Mouse (Mus musculus) forebrain, embryonic 10.5 days (tissue): ENCODE measurements around the gene Ttc7b. TPM values are rescaled to one million over a fixed set of nuclear protein-coding genes. Genes with fewer than 3 reads are reported as not detected.

Experiments
- DNase-seq: peaks from one replicate; pipeline ENCODE4 v3.0.0-alpha.2; 2017; ENCODE audit warnings: low spot score; ENCODE audit errors: extremely low spot score
- H3K27ac ChIP-seq: fragments of 300-500 bp; sonication (generic); 2 replicates; pipeline ENCODE4 v1.5.1; 2016; ENCODE audit warnings: mild to moderate bottlenecking
- H3K27me3 ChIP-seq: fragments of 300-500 bp; sonication (generic); 2 replicates; pipeline ENCODE4 v1.6.1; 2016; ENCODE audit warnings: mild to moderate bottlenecking; ENCODE audit not compliant: poor library complexity, severe bottlenecking
- H3K36me3 ChIP-seq: fragments of 300-500 bp; sonication (generic); replicated peaks from 2 replicates; pipeline ENCODE4 v1.6.1; 2016; ENCODE audit warnings: mild to moderate bottlenecking, moderate library complexity
- H3K4me1 ChIP-seq: fragments of 300-500 bp; sonication (generic); 2 replicates; pipeline ENCODE4 v1.6.1; 2016
- H3K4me3 ChIP-seq: fragments of 300-500 bp; sonication (generic); 2 replicates; pipeline ENCODE4 v1.5.1; 2016; ENCODE audit warnings: mild to moderate bottlenecking, moderate library complexity
- H3K9me3 ChIP-seq: fragments of 300-500 bp; sonication (generic); 2 replicates; pipeline ENCODE4 v1.6.1; 2016; ENCODE audit warnings: mild to moderate bottlenecking, moderate library complexity
- WGBS: fragments of 180-500 bp; shearing (Covaris S2); methylation state at CpG from one replicate; pipeline ENCODE4 v1.1.7; 2016; 5-methylcytosine and 5-hydroxymethylcytosine counted together
- polyA plus RNA-seq: library from polyadenylated mRNA; unstranded; fragments of >200 nt; fragmentation: Nextera tagmentation; extraction: Ambion mirVana; gene quantifications from 2 replicates; pipeline ENCODE4 v1.2.1, GENCODE M21; 2016

The Ttc7b gene
- polyA plus RNA-seq, 1 experiment from 2014 or later: 5.5 TPM

DNA sequence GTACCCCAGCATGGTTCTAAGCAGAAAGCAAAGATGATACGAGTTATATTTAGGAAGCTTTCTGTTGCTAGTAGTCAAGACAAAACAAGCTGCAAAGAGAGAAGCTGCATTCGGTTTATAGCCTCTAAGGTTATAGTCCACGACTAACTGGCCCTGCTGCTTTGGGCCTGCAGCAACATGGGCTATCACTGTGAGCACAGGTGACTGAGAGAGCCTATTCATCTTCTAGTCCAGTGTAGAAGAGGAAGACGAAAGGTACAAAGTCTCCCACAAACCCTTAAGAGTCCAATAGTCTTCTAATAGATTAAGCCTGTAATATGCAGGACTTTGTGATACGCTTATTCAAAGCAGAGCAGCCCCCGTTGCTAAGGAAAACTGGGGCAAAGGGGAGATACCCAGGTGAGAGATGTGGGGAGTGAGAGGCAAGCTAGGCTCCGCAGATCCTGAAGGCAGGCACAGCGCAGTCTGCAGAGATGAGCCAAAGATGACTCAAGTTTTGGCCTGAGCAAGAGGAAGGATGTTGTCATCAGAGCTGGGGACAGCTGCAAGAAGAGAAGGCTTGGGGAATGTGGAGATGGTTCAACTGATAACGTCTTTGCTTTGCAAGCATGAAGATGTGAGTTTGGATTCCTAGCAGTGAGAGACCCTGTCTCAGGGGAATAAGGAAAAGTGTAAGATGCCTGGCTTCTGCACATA is 250.5 kb downstream of the Ttc7b start:
- no peak overlapping the region for H3K4me3 ChIP-seq
- no peaks in the 10 kb centered on the region for H3K36me3 ChIP-seq
- no peaks in the 10 kb centered on the region for H3K9me3 ChIP-seq
- H3K4me1 ChIP-seq: peaks cover 8% of the 10 kb centered on the region
- WGBS: 90% methylated on average over 9 of the region's 9 CpGs
- no peak for DNase-seq
- H3K27me3 ChIP-seq: no peaks in the 10 kb centered on the region
- no peak overlapping the region for H3K27ac ChIP-seq

DNA sequence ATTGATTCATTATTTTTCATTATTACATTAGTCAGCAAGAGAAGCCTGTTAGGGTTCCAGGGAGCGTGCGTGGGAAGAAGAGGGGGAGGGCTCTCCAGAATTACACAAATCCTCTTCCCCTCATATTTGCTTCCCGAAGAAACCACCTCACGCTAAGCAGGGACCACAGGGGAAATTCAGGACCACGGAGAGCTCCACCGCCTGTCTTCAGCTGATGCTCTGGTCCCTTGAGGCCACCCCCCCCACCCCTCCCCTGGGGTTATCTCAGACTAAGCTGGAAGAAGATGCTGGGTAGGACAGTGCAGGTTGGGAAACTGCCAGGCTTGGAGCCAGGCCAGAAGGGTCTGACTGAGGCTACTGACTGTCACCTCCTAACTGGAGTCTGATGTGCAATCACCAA is 252.6 kb downstream of the Ttc7b start:
- Histone ChIP-seq H3K27ac (no peak overlapping the region), H3K4me3 (no peak overlapping the region), H3K4me1 (peaks cover 8% of the 10 kb centered on the region), H3K27me3 (no peaks in the 10 kb centered on the region), H3K9me3 (no peaks in the 10 kb centered on the region), H3K36me3 (no peaks in the 10 kb centered on the region)
- peak; percentile 52 for DNase-seq
- 17% methylated on average over 6 of the region's 6 CpGs for WGBS

DNA sequence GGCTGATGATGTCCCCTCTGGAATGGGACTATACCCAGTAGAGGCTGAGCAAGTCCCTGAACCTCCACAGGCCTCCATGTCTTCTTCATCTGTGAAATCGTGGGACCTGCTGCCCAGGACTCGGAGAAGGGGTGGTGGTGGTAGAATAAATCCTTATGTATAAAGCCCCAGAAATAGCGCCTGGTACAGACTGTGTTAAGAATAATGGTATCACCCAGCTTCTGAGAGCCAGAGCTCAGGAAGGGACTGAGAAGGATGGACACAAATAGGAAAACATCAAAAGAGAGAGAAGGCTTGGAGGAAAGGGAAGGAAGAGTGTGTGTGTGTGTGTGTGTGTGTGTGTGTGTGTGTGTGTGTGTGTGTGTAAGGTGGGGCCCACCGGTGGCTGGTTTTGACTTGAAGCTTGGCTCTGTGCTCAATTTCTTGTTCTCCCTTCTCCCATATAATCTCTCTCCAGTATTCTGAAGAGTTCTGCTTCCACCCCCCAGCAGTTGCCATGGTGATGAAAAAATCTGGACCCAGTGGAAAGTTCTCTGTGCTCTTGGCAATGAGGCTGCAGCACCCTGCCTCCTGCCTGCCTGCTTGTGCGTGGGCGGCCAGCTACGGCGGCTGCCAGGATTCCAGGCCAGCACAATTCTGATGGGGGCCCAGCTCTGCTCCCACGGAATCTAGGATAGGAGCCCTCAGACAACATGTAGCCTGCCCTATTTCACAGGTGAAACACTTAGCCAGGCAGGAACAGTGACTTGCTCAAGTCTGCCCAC is 254.9 kb downstream of the Ttc7b start:
- H3K9me3 ChIP-seq: no peaks in the 10 kb centered on the region
- no peak overlapping the region for H3K27ac ChIP-seq
- H3K4me1 ChIP-seq: peaks cover 8% of the 10 kb centered on the region
- WGBS: 81% methylated on average over 8 of the region's 9 CpGs
- no peaks in the 10 kb centered on the region for H3K36me3 ChIP-seq
- no peaks in the 10 kb centered on the region for H3K27me3 ChIP-seq
- no peak for DNase-seq
- no peak overlapping the region for H3K4me3 ChIP-seq

DNA sequence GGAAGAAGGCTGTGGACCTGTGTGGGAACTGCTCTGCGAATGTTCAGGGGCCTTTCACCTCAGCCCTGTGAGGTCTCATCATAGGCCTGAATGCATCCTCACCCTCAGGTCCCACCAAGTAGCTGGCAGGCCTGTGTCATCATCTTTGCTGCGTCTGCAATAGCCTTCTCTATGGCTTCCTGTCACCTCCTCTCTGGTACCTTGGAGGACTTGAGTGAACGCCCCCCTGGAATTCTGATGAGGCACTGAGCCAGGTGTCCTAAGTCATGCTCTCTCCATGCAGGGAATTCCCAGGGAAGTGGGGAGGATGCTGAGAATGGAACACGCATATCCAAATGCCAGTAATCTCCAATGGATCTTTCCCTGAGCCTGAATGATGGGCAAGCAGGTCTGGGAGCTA is 255.7 kb downstream of the Ttc7b start:
- Histone ChIP-seq H3K4me3 (no peak overlapping the region), H3K27me3 (no peaks in the 10 kb centered on the region), H3K9me3 (no peaks in the 10 kb centered on the region), H3K4me1 (peaks cover 8% of the 10 kb centered on the region), H3K36me3 (no peaks in the 10 kb centered on the region), H3K27ac (no peak overlapping the region)
- 84% methylated on average over 4 of the region's 4 CpGs for WGBS
- no peak for DNase-seq

DNA sequence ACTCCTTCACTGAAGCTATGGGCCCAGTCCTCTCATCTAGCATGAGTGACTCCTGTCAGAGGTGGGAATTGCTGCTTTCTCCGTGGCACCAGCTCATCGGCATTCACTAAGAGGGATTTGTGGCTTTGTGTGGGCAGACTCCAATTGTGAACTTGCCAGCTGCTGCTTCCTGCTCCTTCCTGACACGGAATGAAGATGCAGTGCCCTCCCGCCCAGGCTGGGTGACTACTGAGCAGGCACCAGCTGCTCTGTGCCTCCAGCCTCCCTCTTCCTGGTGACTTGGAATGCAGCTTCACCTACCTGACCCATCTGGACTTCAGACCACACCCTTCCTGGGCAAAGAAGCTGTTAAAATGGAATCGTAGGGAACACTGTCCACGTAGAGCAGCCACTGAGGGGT is 257.8 kb downstream of the Ttc7b start:
- H3K9me3 ChIP-seq: no peaks in the 10 kb centered on the region
- DNase-seq: no peak
- WGBS: 90% methylated on average over 6 of the region's 6 CpGs

DNA sequence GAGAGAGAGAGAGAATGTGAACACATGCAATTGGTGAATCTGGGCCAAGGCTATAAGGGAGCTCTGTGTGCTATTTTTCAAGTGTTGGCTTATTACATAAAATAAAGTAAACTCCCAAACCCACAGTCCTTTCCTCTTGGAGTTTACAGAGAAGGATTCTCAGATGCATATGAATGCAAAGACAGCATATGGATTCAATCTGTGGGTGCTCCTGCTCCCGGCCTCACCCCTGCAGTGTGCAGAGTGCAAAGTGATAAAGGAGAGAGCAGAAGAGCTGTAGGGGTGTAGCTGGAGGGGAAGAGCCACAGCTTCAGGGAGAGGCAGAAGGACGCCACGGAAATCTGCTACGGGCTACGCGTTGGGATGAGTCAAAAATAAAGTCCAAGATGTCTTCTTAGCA is 258.9 kb downstream of the Ttc7b start:
- 93% methylated on average over 6 of the region's 6 CpGs for WGBS
- H3K4me3 ChIP-seq: no peak overlapping the region
- H3K9me3 ChIP-seq: no peaks in the 10 kb centered on the region

More for the DNA sequence above, 257.8 kb downstream of the Ttc7b start:
- no peak overlapping the region for H3K4me3 ChIP-seq
- H3K27ac ChIP-seq: no peak overlapping the region
- H3K36me3 ChIP-seq: no peaks in the 10 kb centered on the region
- H3K4me1 ChIP-seq: peaks cover 8% of the 10 kb centered on the region
- H3K27me3 ChIP-seq: no peaks in the 10 kb centered on the region

DNA sequence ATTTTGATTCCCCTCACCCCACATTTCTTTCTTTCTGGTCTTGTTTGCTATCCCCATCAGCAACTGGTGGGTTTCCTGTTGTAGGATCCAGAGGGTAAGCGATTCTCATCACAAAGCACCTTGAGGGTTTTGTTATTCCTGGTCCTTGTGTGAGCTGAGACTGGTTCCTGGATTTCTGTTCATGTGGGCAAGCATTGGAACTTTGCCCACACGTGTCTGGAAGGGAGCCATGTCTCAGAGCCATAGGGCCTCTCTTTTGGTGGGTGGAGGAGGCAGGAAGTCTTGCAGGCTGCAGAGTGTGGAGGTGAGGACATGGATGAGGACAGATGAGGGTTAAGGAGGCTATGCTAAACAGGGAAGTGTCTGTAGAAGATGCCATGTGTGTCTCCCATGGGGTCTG is 260.5 kb downstream of the Ttc7b start:
- DNase-seq: no peak
- Histone ChIP-seq H3K36me3 (no peaks in the 10 kb centered on the region), H3K27ac (no peak overlapping the region), H3K9me3 (no peaks in the 10 kb centered on the region), H3K4me1 (no peaks in the 10 kb centered on the region), H3K27me3 (no peaks in the 10 kb centered on the region), H3K4me3 (no peak overlapping the region)
- 82% methylated on average over 2 of the region's 2 CpGs for WGBS

More for the DNA sequence above, 258.9 kb downstream of the Ttc7b start:
- H3K36me3 ChIP-seq: no peaks in the 10 kb centered on the region
- no peak overlapping the region for H3K27ac ChIP-seq
- no peaks in the 10 kb centered on the region for H3K27me3 ChIP-seq
- H3K4me1 ChIP-seq: peaks cover 8% of the 10 kb centered on the region
- no peak for DNase-seq

DNA sequence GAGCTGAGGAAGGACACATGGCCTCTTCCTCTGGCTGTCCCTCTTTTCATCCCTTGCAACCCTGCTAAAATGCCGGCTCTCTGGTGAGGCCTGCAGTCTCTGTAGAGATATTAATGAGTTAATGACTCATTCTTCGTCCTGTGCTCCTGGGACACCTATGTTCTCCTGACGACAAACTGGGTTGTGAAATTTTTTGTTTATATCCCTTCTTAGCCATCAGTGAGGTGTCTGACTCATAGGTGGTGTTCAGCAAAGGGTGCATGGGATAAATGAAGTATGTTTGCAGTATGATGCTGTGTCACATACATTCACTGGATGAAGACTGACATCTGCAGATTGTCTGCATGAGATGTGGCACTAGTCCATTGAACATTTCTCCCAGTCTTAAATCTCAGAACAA is 262.8 kb downstream of the Ttc7b start:
- WGBS: 73% methylated on average over 3 of the region's 3 CpGs
- H3K27ac ChIP-seq: no peak overlapping the region
- H3K4me1 ChIP-seq: 0 out of 2 replicates have a peak, but pooled peaks cover 3% of the 10 kb centered on the region
- no peaks in the 10 kb centered on the region for H3K36me3 ChIP-seq
- DNase-seq: no peak
- no peak overlapping the region for H3K4me3 ChIP-seq
- H3K9me3 ChIP-seq: no peaks in the 10 kb centered on the region
- H3K27me3 ChIP-seq: no peaks in the 10 kb centered on the region

DNA sequence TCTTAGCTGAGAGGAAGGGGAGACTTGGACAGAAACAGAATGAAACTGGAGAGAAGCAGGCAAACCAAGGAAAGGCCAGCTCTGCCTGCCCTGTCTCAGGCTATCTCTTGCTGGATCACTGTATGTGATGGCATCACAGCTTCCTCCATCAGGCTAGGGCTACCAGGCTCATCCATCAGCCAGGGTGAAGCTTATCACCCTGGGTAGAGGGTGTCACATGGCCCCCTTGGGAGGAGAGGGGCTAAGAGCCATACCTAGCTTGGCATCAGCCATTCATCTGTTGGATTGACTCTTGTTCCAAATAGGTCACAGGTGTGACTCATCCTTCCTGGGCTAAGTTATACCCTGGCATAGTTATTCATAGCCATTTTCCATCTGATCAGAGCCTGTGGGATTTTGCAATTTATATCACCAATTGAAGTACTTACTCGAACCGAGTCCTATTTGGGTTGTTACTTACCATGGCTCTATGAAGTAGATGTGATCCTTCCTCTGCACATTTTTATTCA is 265.1 kb downstream of the Ttc7b start:
- Histone ChIP-seq H3K36me3 (no peaks in the 10 kb centered on the region), H3K9me3 (no peaks in the 10 kb centered on the region), H3K4me1 (0 out of 2 replicates have a peak, but pooled peaks cover 3% of the 10 kb centered on the region), H3K27me3 (no peaks in the 10 kb centered on the region), H3K4me3 (no peak overlapping the region), H3K27ac (no peak overlapping the region)
- WGBS: 94% methylated on average over 2 of the region's 2 CpGs
- DNase-seq: no peak

DNA sequence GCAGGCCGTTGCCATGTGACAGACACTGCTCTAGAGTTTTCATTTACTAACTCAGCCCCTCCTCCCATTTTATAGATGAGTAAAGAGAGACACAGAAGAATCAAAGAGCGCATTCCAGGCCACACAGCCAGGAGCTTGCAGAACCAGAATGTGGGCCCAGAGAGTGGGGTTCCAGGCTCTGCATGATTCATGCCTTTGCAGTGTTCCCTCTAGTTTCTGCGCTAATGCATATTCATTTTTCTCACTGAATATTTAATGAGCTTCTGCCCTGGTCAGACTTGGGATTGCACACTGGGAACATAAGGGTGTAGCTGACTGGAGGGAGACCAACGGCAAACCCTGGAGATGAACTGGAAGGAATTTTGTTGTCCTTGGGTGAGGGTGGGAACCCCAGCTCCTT is 266.2 kb downstream of the Ttc7b start:
- 0 out of 2 replicates have a peak, but pooled peaks cover 3% of the 10 kb centered on the region for H3K4me1 ChIP-seq
- no peak for DNase-seq
- no peak overlapping the region for H3K27ac ChIP-seq
- H3K9me3 ChIP-seq: no peaks in the 10 kb centered on the region
- no peak overlapping the region for H3K4me3 ChIP-seq
- no peaks in the 10 kb centered on the region for H3K27me3 ChIP-seq
- WGBS: 90% methylated on average over 4 of the region's 4 CpGs
- no peaks in the 10 kb centered on the region for H3K36me3 ChIP-seq

Other genes starting within 250 kb of the Ttc7b start
- 2.7 and 2.8 TPM in 2 replicates for gene Rps6ka5, start 206.2 kb upstream of the Ttc7b start, polyA plus RNA-seq